14 mouse cellular contexts compared by ENCODE assay signal in genomic region chr3:121329647-121330046, GRCm38 (mm10). TPM values are rescaled to one million over a fixed set of nuclear protein-coding genes. Genes with fewer than 3 reads are reported as not detected.
DNase-seq lines count a peak whose midpoint lies in the region; ATAC-seq lines count a peak whose summit lies in the region.
"Had no signal": no experiment of that assay in that cellular context is flagged by ENCODE, and none has a peak within 500 bp of the region (broad histone marks: within the 10 kb centered on the region; RNA-seq: fewer than 3 reads in every experiment).

No protein-coding gene starts in this region.

- H3K9me3 ChIP-seq in forebrain, embryonic 14.5 days (replicated peaks; ENCODE audit: control insufficient read depth, low read length), result no peaks in the 10 kb centered on the region
- H3K9me3 ChIP-seq in forebrain, embryonic 10.5 days, result no peaks in the 10 kb centered on the region
- no peaks in the 10 kb centered on the region for H3K9me3 ChIP-seq in limb, embryonic 15.5 days
- H3K9me3 ChIP-seq in limb, embryonic 10.5 days (replicated peaks), result no peaks in the 10 kb centered on the region
- H3K9me3 ChIP-seq: lung, embryonic 15.5 days; midbrain, embryonic 15.5 days had no signal

- H3K27me3 ChIP-seq in forebrain, embryonic 14.5 days (replicated peaks; ENCODE audit: control insufficient read depth, insufficient read depth, low read length), result no peaks in the 10 kb centered on the region
- no peaks in the 10 kb centered on the region for H3K27me3 ChIP-seq in forebrain, embryonic 10.5 days (ENCODE audit: poor library complexity, severe bottlenecking)
- no peaks in the 10 kb centered on the region for H3K27me3 ChIP-seq in limb, embryonic 15.5 days
- no peaks in the 10 kb centered on the region for H3K27me3 ChIP-seq in limb, embryonic 10.5 days (ENCODE audit: low read depth, poor library complexity, severe bottlenecking)
- H3K27me3 ChIP-seq: lung, embryonic 15.5 days; midbrain, embryonic 15.5 days had no signal

- no peaks in the 10 kb centered on the region for H3K36me3 ChIP-seq in forebrain, embryonic 14.5 days (ENCODE audit: control insufficient read depth, insufficient read depth, low read length)
- peaks cover 6% of the 10 kb centered on the region; the same call in 1 of the 2 replicates for H3K36me3 ChIP-seq in forebrain, embryonic 10.5 days (replicated peaks)
- H3K36me3 ChIP-seq in limb, embryonic 15.5 days, result no peaks in the 10 kb centered on the region
- H3K36me3 ChIP-seq in limb, embryonic 10.5 days, result no peaks in the 10 kb centered on the region; the same call in 1 of the 2 replicates
- H3K36me3 ChIP-seq: lung, embryonic 15.5 days; midbrain, embryonic 15.5 days had no signal

- intact Hi-C loops in left cerebral cortex, postnatal 14 days (cut with DNase I), result loop anchor here (10.0 kb wide), 1 partner anchor 95 kb away; the partner anchor contains the start of gene Cnn3

- no peaks in the 10 kb centered on the region for H3K4me1 ChIP-seq in forebrain, embryonic 14.5 days (ENCODE audit: control insufficient read depth, insufficient read depth, low read length)
- H3K4me1 ChIP-seq in forebrain, embryonic 10.5 days, result no peaks in the 10 kb centered on the region
- H3K4me1 ChIP-seq in limb, embryonic 15.5 days, result peaks cover 8% of the 10 kb centered on the region
- no peaks in the 10 kb centered on the region for H3K4me1 ChIP-seq in limb, embryonic 10.5 days
- H3K4me1 ChIP-seq: midbrain, embryonic 15.5 days had no signal

- peak; percentile 46; the same call in 1 of the 2 replicates for ATAC-seq in forebrain, embryonic 14.5 days
- no peak for ATAC-seq in limb, embryonic 15.5 days (ENCODE audit: insufficient number of reproducible peaks, low FRiP score, low TSS enrichment, low read depth)
- peak; percentile 18 for ATAC-seq in inflammation-experienced regulatory T-cells, adult 6 months
- ATAC-seq: midbrain, embryonic 15.5 days had no signal

- no peak overlapping the region for H3K27ac ChIP-seq in forebrain, embryonic 14.5 days (ENCODE audit: low read depth, low read length)
- H3K27ac ChIP-seq in forebrain, embryonic 10.5 days, result no peak overlapping the region
- peak overlapping the region; percentile 48; the same call in 1 of the 2 replicates for H3K27ac ChIP-seq in limb, embryonic 15.5 days
- H3K27ac ChIP-seq in limb, embryonic 10.5 days, result no peak overlapping the region
- H3K27ac ChIP-seq: midbrain, embryonic 15.5 days had no signal

- H3K9ac ChIP-seq in forebrain, embryonic 14.5 days (ENCODE audit: low read length), result no peak overlapping the region
- H3K9ac ChIP-seq in limb, embryonic 15.5 days, result no peak overlapping the region
- H3K9ac ChIP-seq: lung, embryonic 15.5 days; midbrain, embryonic 15.5 days had no signal

- H3K4me2 ChIP-seq in forebrain, embryonic 14.5 days (ENCODE audit: low read length), result no peak overlapping the region
- H3K4me2 ChIP-seq in limb, embryonic 15.5 days, result no peak overlapping the region
- H3K4me2 ChIP-seq: lung, embryonic 15.5 days; midbrain, embryonic 15.5 days had no signal

- H3K4me3 ChIP-seq in forebrain, embryonic 14.5 days (ENCODE audit: low read depth, low read length), result no peak overlapping the region
- H3K4me3 ChIP-seq in forebrain, embryonic 10.5 days, result no peak overlapping the region
- no peak overlapping the region for H3K4me3 ChIP-seq in limb, embryonic 15.5 days
- H3K4me3 ChIP-seq in limb, embryonic 10.5 days, result no peak overlapping the region
- H3K4me3 ChIP-seq: lung, embryonic 15.5 days; midbrain, embryonic 15.5 days had no signal

- WGBS in forebrain, embryonic 14.5 days, result 68% methylated on average over 10 of the region's 10 CpGs
- 84% methylated on average over 10 of the region's 10 CpGs for WGBS in forebrain, embryonic 10.5 days
- 72% methylated on average over 10 of the region's 10 CpGs for WGBS in limb, embryonic 15.5 days
- 94% methylated on average over 10 of the region's 10 CpGs for WGBS in limb, embryonic 10.5 days

- no peak for DNase-seq in forebrain, embryonic 14.5 days (ENCODE audit: low spot score)
- no peak for DNase-seq in forebrain, embryonic 10.5 days (ENCODE audit: extremely low spot score, low spot score)
- DNase-seq in limb, embryonic 10.5 days (ENCODE audit: low spot score), result no peak
- peak; percentile 29 for DNase-seq in CD4-positive, CD25-positive, alpha-beta regulatory T cell, adult 2 months (ENCODE audit: low read depth, low spot score)
- no peak for DNase-seq in left cerebral cortex, postnatal 14 days (ENCODE audit: low spot score in 2 of 2)
- DNase-seq in right cerebral cortex, adult 2 months (ENCODE audit: low spot score in 2 of 2), result no peak
- DNase-seq: adrenal gland, adult 8-10 months; cerebellum, adult 18-20 months; kidney, adult 18-20 months; left cerebral cortex, postnatal 4 days had no signal

RNA-seq across cellular contexts. Expression of gene Alg14, which starts 38.1 kb away (rescaled TPM):
- polyA plus RNA-seq in forebrain, embryonic 14.5 days (2014; fragmentation: Nextera tagmentation; extraction: Ambion mirVana), result 40.9 and 46.6 TPM in 2 replicates
- polyA plus RNA-seq in forebrain, embryonic 10.5 days (2016; fragmentation: Nextera tagmentation; extraction: Ambion mirVana), result 30.9 and 34.0 TPM in 2 replicates
- 41.6 and 43.9 TPM in 2 replicates for polyA plus RNA-seq in limb, embryonic 15.5 days (2015; fragmentation: Nextera tagmentation; extraction: Ambion mirVana)
- 26.0 and 35.0 TPM in 2 replicates for polyA plus RNA-seq in limb, embryonic 10.5 days (2016; fragmentation: Nextera tagmentation; extraction: Ambion mirVana)
- 10 to 100 TPM; 18.1 to 24.6 (median 21.3) TPM for polyA plus RNA-seq in inflammation-experienced regulatory T-cells, adult 6 months (2017; shearing (Covaris generic))
- 10 to 100 TPM; 17.1 to 18.5 TPM for total RNA-seq in left cerebral cortex, postnatal 14 days (2021)

RNA-seq across cellular contexts. Expression of gene Tmem56, which starts 46.7 kb away (rescaled TPM):
- polyA plus RNA-seq in forebrain, embryonic 14.5 days (2014; fragmentation: Nextera tagmentation; extraction: Ambion mirVana), result 2.5 and 3.8 TPM in 2 replicates
- polyA plus RNA-seq in forebrain, embryonic 10.5 days (2016; fragmentation: Nextera tagmentation; extraction: Ambion mirVana), result 1.4 and 1.6 TPM in 2 replicates
- 1.1 and 1.3 TPM in 2 replicates for polyA plus RNA-seq in limb, embryonic 15.5 days (2015; fragmentation: Nextera tagmentation; extraction: Ambion mirVana)
- 0.96 and 1.0 TPM in 2 replicates for polyA plus RNA-seq in limb, embryonic 10.5 days (2016; fragmentation: Nextera tagmentation; extraction: Ambion mirVana)
- not detected for polyA plus RNA-seq in inflammation-experienced regulatory T-cells, adult 6 months (2017; shearing (Covaris generic))
- total RNA-seq in left cerebral cortex, postnatal 14 days (2021), result 10 to 100 TPM; 31.1 to 34.4 TPM
